Mouse (Mus musculus) liver, embryonic 12.5 days (tissue): ENCODE results near the gene Lef1. TPM values are rescaled to one million over a fixed set of nuclear protein-coding genes. Genes with fewer than 3 reads are reported as not detected.

Source experiments
- ATAC-seq: fragments of 200-750 bp; cut with Nextera tagmentation; 2 replicates; pipeline ENCODE4 v1.8.0; 2017; ENCODE audit warnings: moderate number of reproducible peaks, mild to moderate bottlenecking, moderate library complexity
- H3K27ac ChIP-seq: fragments of 300-500 bp; sonication (generic); 2 replicates; pipeline ENCODE4 v1.5.1; 2016; ENCODE audit warnings: mild to moderate bottlenecking
- H3K27me3 ChIP-seq: fragments of 300-500 bp; sonication (generic); replicated peaks from 2 replicates; pipeline ENCODE4 v1.6.1; 2016; ENCODE audit warnings: mild to moderate bottlenecking, moderate library complexity
- H3K36me3 ChIP-seq: fragments of 300-500 bp; sonication (generic); 2 replicates; pipeline ENCODE4 v1.6.1; 2016; ENCODE audit warnings: mild to moderate bottlenecking, moderate library complexity
- H3K4me1 ChIP-seq: fragments of 300-500 bp; sonication (generic); 2 replicates; pipeline ENCODE4 v1.6.1; 2016
- H3K4me2 ChIP-seq: fragments of 300-500 bp; sonication (generic); 2 replicates; pipeline ENCODE4 v1.6.1; 2016; ENCODE audit warnings: mild to moderate bottlenecking, moderate library complexity
- H3K4me3 ChIP-seq: fragments of 300-500 bp; sonication (generic); 2 replicates; pipeline ENCODE4 v1.5.1; 2016; ENCODE audit warnings: mild to moderate bottlenecking, moderate library complexity
- H3K9ac ChIP-seq: fragments of 300-500 bp; sonication (generic); 2 replicates; pipeline ENCODE4 v1.6.1; 2016; ENCODE audit warnings: mild to moderate bottlenecking, moderate library complexity
- H3K9me3 ChIP-seq: fragments of 300-500 bp; sonication (generic); replicated peaks from 2 replicates; pipeline ENCODE4 v1.6.1; 2016; ENCODE audit warnings: mild to moderate bottlenecking, moderate library complexity
- WGBS: fragments of 180-500 bp; shearing (Covaris S2); methylation state at CpG from one replicate; pipeline ENCODE4 v1.1.7; 2016; ENCODE audit not compliant: insufficient replicate concordance; 5-methylcytosine and 5-hydroxymethylcytosine counted together
- polyA plus RNA-seq: library from polyadenylated mRNA; unstranded; fragments of >200 nt; fragmentation: Nextera tagmentation; extraction: Ambion mirVana; gene quantifications from 2 replicates; pipeline ENCODE4 v1.2.1, GENCODE M21; 2016

The Lef1 gene
- polyA plus RNA-seq, 1 experiment from 2014 or later, result 0.35 TPM

DNA sequence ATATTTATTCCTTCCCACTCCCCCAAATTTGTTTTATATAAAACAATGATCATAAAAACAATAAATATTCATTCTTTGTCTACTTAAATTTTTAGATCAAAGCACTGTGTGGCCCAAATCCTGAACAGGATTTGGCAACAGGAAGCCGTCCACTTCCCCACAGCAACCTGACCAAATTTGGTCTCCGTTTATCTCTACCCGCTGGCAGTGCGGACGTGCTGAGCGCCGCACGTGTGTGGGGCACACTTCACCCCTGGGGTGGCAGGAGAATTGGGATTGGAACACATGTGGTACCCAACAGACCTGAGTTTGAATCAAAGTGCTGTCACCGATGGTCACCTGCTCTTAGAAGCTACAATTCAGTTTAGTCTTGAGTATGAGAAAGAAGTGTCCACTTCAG, 24.3 kb upstream of the Lef1 start:
- Histone ChIP-seq H3K4me1 (no peaks in the 10 kb centered on the region), H3K9me3 (no peaks in the 10 kb centered on the region), H3K4me2 (no peak overlapping the region), H3K4me3 (no peak overlapping the region), H3K36me3 (no peaks in the 10 kb centered on the region), H3K27me3 (peaks cover 35% of the 10 kb centered on the region), H3K9ac (no peak overlapping the region), H3K27ac (no peak overlapping the region)
- no peak for ATAC-seq
- 34% methylated on average over 9 of the region's 9 CpGs for WGBS

- no peak for ATAC-seq
- no peaks in the 10 kb centered on the region for H3K4me1 ChIP-seq
- 54% methylated on average over 3 of the region's 3 CpGs for WGBS
- H3K9me3 ChIP-seq, result no peaks in the 10 kb centered on the region
- no peaks in the 10 kb centered on the region for H3K36me3 ChIP-seq
- H3K27me3 ChIP-seq, result peaks cover 30% of the 10 kb centered on the region
- no peak overlapping the region for H3K4me3 ChIP-seq
- H3K27ac ChIP-seq, result no peak overlapping the region
- no peak overlapping the region for H3K4me2 ChIP-seq
- H3K9ac ChIP-seq, result no peak overlapping the region
These were observed 20.6 kb upstream of the Lef1 start for GRCm38 (mm10) chr3:131089721-131090120.

- Histone ChIP-seq H3K4me1 (no peaks in the 10 kb centered on the region), H3K27me3 (peaks cover 10% of the 10 kb centered on the region; the same call in 1 of the 2 replicates)
- WGBS, result 43% methylated on average over 6 of the region's 6 CpGs
These were observed 18.2 kb upstream of the Lef1 start for GRCm38 (mm10) chr3:131092113-131092512.

DNA sequence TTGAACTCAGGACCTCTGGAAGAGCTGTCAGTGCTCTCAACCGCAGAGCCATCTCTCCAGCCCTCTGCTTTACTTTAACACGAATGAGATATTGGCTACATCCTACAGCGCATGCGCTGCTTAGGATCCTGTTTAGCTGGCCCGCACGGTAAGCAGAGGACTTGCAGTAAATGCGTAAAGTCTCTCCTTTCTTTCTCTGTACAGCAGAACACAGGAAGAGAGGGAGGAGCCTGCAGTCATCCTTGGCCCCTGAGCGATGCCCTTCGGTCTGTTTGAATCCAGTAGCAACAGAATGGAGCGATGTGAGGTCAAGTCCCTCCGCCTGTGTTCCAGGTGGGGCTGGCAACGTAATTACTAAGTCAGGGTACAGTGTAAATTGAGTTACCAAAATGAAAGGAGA, 16.5 kb upstream of the Lef1 start:
- Histone ChIP-seq H3K9ac (no peak overlapping the region), H3K4me3 (no peak overlapping the region), H3K9me3 (no peaks in the 10 kb centered on the region), H3K36me3 (no peaks in the 10 kb centered on the region), H3K4me1 (no peaks in the 10 kb centered on the region), H3K4me2 (no peak overlapping the region), H3K27me3 (0 out of 2 replicates have a peak, but pooled peaks cover 7% of the 10 kb centered on the region), H3K27ac (no peak overlapping the region)
- no peak for ATAC-seq
- WGBS, result 64% methylated on average over 12 of the region's 12 CpGs

More at GRCm38 (mm10) chr3:131092113-131092512, 18.2 kb upstream of the Lef1 start:
- H3K27ac ChIP-seq, result no peak overlapping the region
- no peak overlapping the region for H3K9ac ChIP-seq
- no peak for ATAC-seq
- no peaks in the 10 kb centered on the region for H3K9me3 ChIP-seq
- H3K4me3 ChIP-seq, result no peak overlapping the region
- H3K36me3 ChIP-seq, result no peaks in the 10 kb centered on the region
- H3K4me2 ChIP-seq, result no peak overlapping the region

DNA sequence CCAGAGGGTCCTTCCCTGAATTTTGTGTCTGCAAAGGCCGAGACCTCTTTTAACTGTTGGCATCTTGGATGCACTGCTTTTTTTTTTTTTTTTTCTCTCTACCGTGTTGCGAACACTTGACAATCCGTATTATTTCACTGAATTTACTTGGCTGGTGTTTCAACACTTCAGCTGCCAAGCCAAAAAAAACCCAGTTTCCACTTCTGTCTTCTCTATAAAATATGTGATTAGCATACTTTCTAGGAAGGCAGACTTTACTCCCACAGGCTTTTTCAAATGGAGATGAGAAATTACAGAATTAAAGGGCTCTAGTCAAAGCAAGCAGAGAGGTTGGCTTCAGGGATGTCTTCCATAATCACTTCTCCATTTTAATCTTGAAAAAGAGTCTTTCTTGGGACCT, 14.2 kb upstream of the Lef1 start:
- H3K27ac ChIP-seq, result no peak overlapping the region
- no peak for ATAC-seq
- 81% methylated on average over 4 of the region's 4 CpGs for WGBS
- no peaks in the 10 kb centered on the region for H3K4me1 ChIP-seq
- H3K4me2 ChIP-seq, result no peak overlapping the region
- H3K9ac ChIP-seq, result no peak overlapping the region
- no peaks in the 10 kb centered on the region for H3K36me3 ChIP-seq
- H3K4me3 ChIP-seq, result no peak overlapping the region
- no peaks in the 10 kb centered on the region for H3K9me3 ChIP-seq
- 0 out of 2 replicates have a peak, but pooled peaks cover 7% of the 10 kb centered on the region for H3K27me3 ChIP-seq

DNA sequence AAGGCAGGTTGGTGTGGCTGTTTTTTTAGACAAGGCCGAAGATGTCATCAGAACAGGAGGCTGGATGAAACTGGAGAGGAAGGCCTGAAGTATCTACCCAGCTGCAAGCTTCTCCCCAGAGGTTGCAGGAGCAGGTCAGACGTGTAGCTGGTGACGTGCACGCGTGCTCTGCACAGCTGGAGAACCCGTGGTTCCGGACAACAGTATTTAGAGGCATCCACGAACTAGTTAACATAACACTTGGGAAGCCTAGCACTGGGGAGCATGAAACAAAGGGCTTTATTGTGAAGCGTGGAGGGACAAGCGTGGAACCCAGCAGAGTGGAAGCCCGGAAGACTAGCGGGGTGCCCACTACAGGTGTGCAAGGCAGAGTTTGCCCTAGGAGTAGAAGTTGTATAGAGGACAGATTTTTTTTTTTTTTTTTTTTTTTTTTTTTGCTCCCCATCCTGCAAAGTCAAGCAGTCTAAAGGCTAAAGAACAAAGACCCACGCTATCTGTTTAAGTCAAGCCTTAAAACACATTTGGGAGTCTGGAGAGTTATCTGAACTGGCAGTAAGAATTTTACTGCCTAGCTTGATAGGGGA, 8.0 kb upstream of the Lef1 start:
- no peaks in the 10 kb centered on the region for H3K9me3 ChIP-seq
- H3K4me1 ChIP-seq, result no peaks in the 10 kb centered on the region
- no peak overlapping the region for H3K9ac ChIP-seq
- H3K4me2 ChIP-seq, result no peak overlapping the region
- no peaks in the 10 kb centered on the region for H3K36me3 ChIP-seq
- peaks cover 54% of the 10 kb centered on the region for H3K27me3 ChIP-seq
- H3K27ac ChIP-seq, result no peak overlapping the region
- H3K4me3 ChIP-seq, result no peak overlapping the region
- WGBS, result 43% methylated on average over 13 of the region's 13 CpGs
- ATAC-seq, result no peak

GRCm38 (mm10) chr3:131105362-131105761, 4.9 kb upstream of the Lef1 start:
- Histone ChIP-seq H3K4me1 (0 out of 2 replicates have a peak, but pooled peaks cover 7% of the 10 kb centered on the region), H3K27ac (no peak overlapping the region), H3K9me3 (no peaks in the 10 kb centered on the region), H3K36me3 (no peaks in the 10 kb centered on the region), H3K4me2 (no peak overlapping the region), H3K9ac (no peak overlapping the region), H3K27me3 (peaks cover 82% of the 10 kb centered on the region), H3K4me3 (no peak overlapping the region)
- ATAC-seq, result no peak
- WGBS, result 48% methylated on average over 8 of the region's 8 CpGs

- Histone ChIP-seq H3K9ac (no peak overlapping the region), H3K27ac (no peak overlapping the region), H3K27me3 (peaks cover 89% of the 10 kb centered on the region), H3K36me3 (no peaks in the 10 kb centered on the region), H3K4me1 (peaks cover 9% of the 10 kb centered on the region; the same call in 1 of the 2 replicates), H3K4me2 (peak overlapping the region; percentile 56), H3K4me3 (peak overlapping the region; percentile 37), H3K9me3 (no peaks in the 10 kb centered on the region)
- under 1% methylated on average over 36 of the region's 36 CpGs for WGBS
- ATAC-seq, result no peak
These were observed 4.3 kb upstream of the Lef1 start for GRCm38 (mm10) chr3:131105940-131106401.

- Histone ChIP-seq H3K27me3 (peaks cover 95% of the 10 kb centered on the region), H3K27ac (no peak overlapping the region), H3K4me3 (peak overlapping the region; percentile 37), H3K9ac (no peak overlapping the region), H3K4me1 (peaks cover 16% of the 10 kb centered on the region), H3K9me3 (no peaks in the 10 kb centered on the region), H3K36me3 (no peaks in the 10 kb centered on the region), H3K4me2 (peak overlapping the region; percentile 56)
- 0 out of 2 replicates have a peak, but pooled peaks have one; percentile 30 for ATAC-seq
- 2% methylated on average over 45 of the region's 45 CpGs for WGBS
These were observed 3.6 kb upstream of the Lef1 start for GRCm38 (mm10) chr3:131106451-131107291.

- H3K27ac ChIP-seq, result no peak overlapping the region
- no peak overlapping the region for H3K4me3 ChIP-seq
- no peak overlapping the region for H3K9ac ChIP-seq
- H3K4me1 ChIP-seq, result peaks cover 25% of the 10 kb centered on the region
- WGBS, result 1% methylated on average over 34 of the region's 34 CpGs
- no peaks in the 10 kb centered on the region for H3K9me3 ChIP-seq
- no peaks in the 10 kb centered on the region for H3K36me3 ChIP-seq
- no peak overlapping the region for H3K4me2 ChIP-seq
- no peak for ATAC-seq
- H3K27me3 ChIP-seq, result peaks cover 96% of the 10 kb centered on the region
These were observed 2.8 kb upstream of the Lef1 start for GRCm38 (mm10) chr3:131107301-131108093.

DNA sequence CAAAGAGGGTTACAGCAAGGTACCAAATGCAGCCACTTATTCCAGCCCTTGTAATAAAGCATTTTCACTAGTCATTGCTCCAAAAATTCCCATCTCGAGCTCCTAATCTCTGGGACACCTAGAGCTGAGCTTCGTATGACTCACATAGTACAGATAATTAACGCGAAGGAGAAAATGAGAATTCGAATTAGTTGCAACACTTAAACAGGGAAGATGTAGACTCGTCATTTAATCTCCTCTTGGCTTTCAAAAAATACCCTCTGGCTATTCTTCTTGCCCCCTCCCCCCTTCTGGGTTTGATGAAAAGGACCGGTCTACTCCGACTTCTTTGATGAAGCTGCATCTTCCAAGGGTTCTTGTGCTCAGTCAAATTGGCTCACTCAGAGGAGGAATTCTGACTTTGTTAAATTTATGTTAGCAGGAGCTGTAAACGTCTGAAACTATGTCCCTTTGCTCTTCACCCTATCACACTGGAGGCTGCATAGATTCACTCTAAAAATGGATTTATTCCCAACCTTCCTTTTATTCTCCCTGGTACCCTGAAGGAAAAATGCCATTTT, 2.1 kb upstream of the Lef1 start:
- Histone ChIP-seq H3K4me1 (peaks cover 26% of the 10 kb centered on the region), H3K4me3 (no peak overlapping the region), H3K9ac (no peak overlapping the region), H3K9me3 (no peaks in the 10 kb centered on the region), H3K27ac (no peak overlapping the region), H3K4me2 (no peak overlapping the region), H3K36me3 (no peaks in the 10 kb centered on the region), H3K27me3 (peaks cover 97% of the 10 kb centered on the region)
- 3% methylated on average over 9 of the region's 9 CpGs for WGBS
- no peak for ATAC-seq
